Comparison of ENCODE assay signal across 9 mouse cellular contexts in genomic region chr17:27684886-27685549, GRCm38 (mm10). TPM values are rescaled to one million over a fixed set of nuclear protein-coding genes. Genes with fewer than 3 reads are reported as not detected.
DNase-seq lines count a peak whose midpoint lies in the region; ATAC-seq and TF ChIP-seq lines count a peak whose summit lies in the region.
"Had no signal": no experiment of that assay in that cellular context is flagged by ENCODE, and none has a peak within 500 bp of the region (broad histone marks: within the 10 kb centered on the region; RNA-seq: fewer than 3 reads in every experiment).

No protein-coding gene starts in this region.

- intact Hi-C loops in gastrocnemius, postnatal 36 days (cut with DNase I) = no loop called here
- intact Hi-C loops in left cerebral cortex, postnatal 36 days (cut with DNase I) = loop anchor here (2.0 to 5.0 kb wide), 2 partner anchors 28 to 48 kb away; partner anchors contain the start of genes RPS10-NUDT3 and Rps10

- peak overlapping the region; percentile 76 for H3K9ac ChIP-seq in forebrain, embryonic 16.5 days (replicated peaks; ENCODE audit: low read depth, low read length)
- H3K9ac ChIP-seq in intestine, postnatal 0 days (ENCODE audit: low read depth, low read length) = no peak overlapping the region
- peak overlapping the region; percentile 63 for H3K9ac ChIP-seq in midbrain, embryonic 12.5 days (replicated peaks)
- no peak overlapping the region; the same call in 1 of the 2 replicates for H3K9ac ChIP-seq in stomach, embryonic 15.5 days

- TF ChIP-seq CTCF in intestine, postnatal 0 days (IDR thresholded peaks at IDR 0.05; ENCODE audit: low read depth) = peak; percentile 72

- peak overlapping the region; percentile 66 for H3K4me3 ChIP-seq in forebrain, embryonic 16.5 days (replicated peaks; ENCODE audit: low read length)
- H3K4me3 ChIP-seq in intestine, postnatal 0 days (ENCODE audit: low read depth, low read length) = peak overlapping the region; percentile 42
- peak overlapping the region; percentile 45 for H3K4me3 ChIP-seq in midbrain, embryonic 12.5 days
- peak overlapping the region; percentile 44 for H3K4me3 ChIP-seq in stomach, embryonic 15.5 days (replicated peaks)

- no peaks in the 10 kb centered on the region for H3K27me3 ChIP-seq in forebrain, embryonic 16.5 days (replicated peaks; ENCODE audit: control insufficient read depth, insufficient read depth, low read length)
- peaks cover 32% of the 10 kb centered on the region for H3K27me3 ChIP-seq in intestine, postnatal 0 days (replicated peaks; ENCODE audit: control insufficient read depth, insufficient read depth, low read length)
- peaks cover 53% of the 10 kb centered on the region for H3K27me3 ChIP-seq in midbrain, embryonic 12.5 days
- H3K27me3 ChIP-seq in stomach, embryonic 15.5 days (replicated peaks) = peaks cover 32% of the 10 kb centered on the region

- WGBS in forebrain, embryonic 16.5 days = 0% methylated on average over 37 of the region's 53 CpGs
- 2% methylated on average over 50 of the region's 53 CpGs for WGBS in intestine, postnatal 0 days
- under 1% methylated on average over 50 of the region's 53 CpGs for WGBS in midbrain, embryonic 12.5 days
- under 1% methylated on average over 36 of the region's 53 CpGs for WGBS in stomach, embryonic 15.5 days

- H3K36me3 ChIP-seq in forebrain, embryonic 16.5 days (ENCODE audit: control insufficient read depth, insufficient read depth) = no peaks in the 10 kb centered on the region
- H3K36me3 ChIP-seq in intestine, postnatal 0 days (ENCODE audit: control insufficient read depth, insufficient read depth) = no peaks in the 10 kb centered on the region
- no peaks in the 10 kb centered on the region for H3K36me3 ChIP-seq in midbrain, embryonic 12.5 days
- H3K36me3 ChIP-seq in stomach, embryonic 15.5 days = no peaks in the 10 kb centered on the region

- H3K9me3 ChIP-seq in forebrain, embryonic 16.5 days (ENCODE audit: control insufficient read depth, low read length) = no peaks in the 10 kb centered on the region
- H3K9me3 ChIP-seq in intestine, postnatal 0 days (ENCODE audit: control insufficient read depth) = no peaks in the 10 kb centered on the region
- no peaks in the 10 kb centered on the region for H3K9me3 ChIP-seq in midbrain, embryonic 12.5 days
- H3K9me3 ChIP-seq in stomach, embryonic 15.5 days = no peaks in the 10 kb centered on the region

- DNase-seq in gastrocnemius, postnatal 10 days = peak; percentile 53
- DNase-seq in gastrocnemius, postnatal 36 days = no peak
- DNase-seq in cerebellum, adult 18-20 months = peak; percentile 74 to 76
- DNase-seq in left cerebral cortex, postnatal 36 days (ENCODE audit: low spot score in 2 of 2) = peak; percentile 85 to 86

- peak; percentile 81 for ATAC-seq in forebrain, embryonic 16.5 days
- no peak for ATAC-seq in intestine, postnatal 0 days
- ATAC-seq in midbrain, embryonic 12.5 days (ENCODE audit: low FRiP score, low read depth) = peak; percentile 48
- ATAC-seq in stomach, embryonic 15.5 days (ENCODE audit: insufficient read depth, low FRiP score, low read depth) = 0 out of 2 replicates have a peak, but pooled peaks have one; percentile 16

- H3K27ac ChIP-seq in forebrain, embryonic 16.5 days (ENCODE audit: low read length) = no peak overlapping the region
- no peak overlapping the region for H3K27ac ChIP-seq in intestine, postnatal 0 days (ENCODE audit: low read depth, low read length)
- H3K27ac ChIP-seq in midbrain, embryonic 12.5 days (replicated peaks) = no peak overlapping the region
- H3K27ac ChIP-seq in stomach, embryonic 15.5 days = no peak overlapping the region

- H3K4me2 ChIP-seq in forebrain, embryonic 16.5 days (ENCODE audit: low read length) = peak overlapping the region; percentile 99
- H3K4me2 ChIP-seq in intestine, postnatal 0 days (replicated peaks; ENCODE audit: low read depth) = peak overlapping the region; percentile 66
- peak overlapping the region; percentile 84 for H3K4me2 ChIP-seq in midbrain, embryonic 12.5 days (replicated peaks)
- H3K4me2 ChIP-seq in stomach, embryonic 15.5 days = peak overlapping the region; percentile 92

- H3K4me1 ChIP-seq in forebrain, embryonic 16.5 days (replicated peaks; ENCODE audit: control insufficient read depth, insufficient read depth, low read length) = peaks cover 30% of the 10 kb centered on the region
- no peaks in the 10 kb centered on the region for H3K4me1 ChIP-seq in intestine, postnatal 0 days (replicated peaks; ENCODE audit: control insufficient read depth, insufficient read depth, low read length)
- peaks cover 17% of the 10 kb centered on the region for H3K4me1 ChIP-seq in midbrain, embryonic 12.5 days
- H3K4me1 ChIP-seq in stomach, embryonic 15.5 days = peaks cover 12% of the 10 kb centered on the region

RNA-seq across cellular contexts. Expression of gene Pacsin1, which starts 29.7 kb away (rescaled TPM):
- total RNA-seq in gastrocnemius, postnatal 10 days (2021) = 1 to 10 TPM in 1 of 2 experiments, under 1 TPM in 1; 0.33 to 1.8 TPM
- total RNA-seq in gastrocnemius, postnatal 36 days (2021) = under 1 TPM; 0.18 to 0.59 TPM
- polyA plus RNA-seq in forebrain, embryonic 16.5 days (2015; fragmentation: Nextera tagmentation; extraction: Ambion mirVana) = 32.9 and 44.2 TPM in 2 replicates
- polyA plus RNA-seq in intestine, postnatal 0 days (2015; fragmentation: Nextera tagmentation; extraction: Ambion mirVana) = 1.2 and 1.4 TPM in 2 replicates
- 100 to 1,000 TPM; 422 to 452 TPM for total RNA-seq in left cerebral cortex, postnatal 36 days (2021)
- 6.3 and 6.7 TPM in 2 replicates for polyA plus RNA-seq in midbrain, embryonic 12.5 days (2016; fragmentation: Nextera tagmentation; extraction: Ambion mirVana)
- polyA plus RNA-seq in stomach, embryonic 15.5 days (2015; fragmentation: Nextera tagmentation; extraction: Ambion mirVana) = 1.9 TPM in 2 replicates

RNA-seq across cellular contexts. Expression of gene Spdef, which starts 43.7 kb away (rescaled TPM):
- under 1 TPM; 0.26 to 0.43 TPM for total RNA-seq in gastrocnemius, postnatal 10 days (2021)
- not detected for total RNA-seq in gastrocnemius, postnatal 36 days (2021)
- 0.27 and 0.70 TPM in 2 replicates for polyA plus RNA-seq in forebrain, embryonic 16.5 days (2015; fragmentation: Nextera tagmentation; extraction: Ambion mirVana)
- 8.9 and 9.9 TPM in 2 replicates for polyA plus RNA-seq in intestine, postnatal 0 days (2015; fragmentation: Nextera tagmentation; extraction: Ambion mirVana)
- under 1 TPM; 0.48 to 0.49 TPM for total RNA-seq in left cerebral cortex, postnatal 36 days (2021)
- 0.39 and 0.40 TPM in 2 replicates for polyA plus RNA-seq in midbrain, embryonic 12.5 days (2016; fragmentation: Nextera tagmentation; extraction: Ambion mirVana)
- polyA plus RNA-seq in stomach, embryonic 15.5 days (2015; fragmentation: Nextera tagmentation; extraction: Ambion mirVana) = 18.9 and 22.8 TPM in 2 replicates

RNA-seq across cellular contexts. Expression of gene Rps10, which starts 48.5 kb away (rescaled TPM):
- total RNA-seq in gastrocnemius, postnatal 10 days (2021) = 100 to 1,000 TPM; 708 to 712 TPM
- total RNA-seq in gastrocnemius, postnatal 36 days (2021) = 100 to 1,000 TPM; 294 to 354 TPM
- polyA plus RNA-seq in forebrain, embryonic 16.5 days (2015; fragmentation: Nextera tagmentation; extraction: Ambion mirVana) = 467 and 512 TPM in 2 replicates
- polyA plus RNA-seq in intestine, postnatal 0 days (2015; fragmentation: Nextera tagmentation; extraction: Ambion mirVana) = 591 and 603 TPM in 2 replicates
- 100 to 1,000 TPM; 430 to 478 TPM for total RNA-seq in left cerebral cortex, postnatal 36 days (2021)
- 694 and 702 TPM in 2 replicates for polyA plus RNA-seq in midbrain, embryonic 12.5 days (2016; fragmentation: Nextera tagmentation; extraction: Ambion mirVana)
- 933 and 955 TPM in 2 replicates for polyA plus RNA-seq in stomach, embryonic 15.5 days (2015; fragmentation: Nextera tagmentation; extraction: Ambion mirVana)

RNA-seq across cellular contexts. Expression of gene RPS10-NUDT3, which starts 50.0 kb away (rescaled TPM):
- total RNA-seq in gastrocnemius, postnatal 10 days (2021) = not detected
- not detected for total RNA-seq in gastrocnemius, postnatal 36 days (2021)
- not detected in 2 replicates for polyA plus RNA-seq in forebrain, embryonic 16.5 days (2015; fragmentation: Nextera tagmentation; extraction: Ambion mirVana)
- polyA plus RNA-seq in intestine, postnatal 0 days (2015; fragmentation: Nextera tagmentation; extraction: Ambion mirVana) = not detected in 2 replicates
- not detected for total RNA-seq in left cerebral cortex, postnatal 36 days (2021)
- polyA plus RNA-seq in midbrain, embryonic 12.5 days (2016; fragmentation: Nextera tagmentation; extraction: Ambion mirVana) = not detected in 2 replicates
- not detected in 2 replicates for polyA plus RNA-seq in stomach, embryonic 15.5 days (2015; fragmentation: Nextera tagmentation; extraction: Ambion mirVana)
- polyA plus RNA-seq: large intestine, adult 2 months had no signal

Comparison
In these comparisons a context has a peak if more than half of its experiments do, and no peak if none do; other contexts are left out.
1. DNase-seq: peak in gastrocnemius, postnatal 10 days (single experiment), cerebellum, adult 18-20 months (2 of 2) and left cerebral cortex, postnatal 36 days (2 of 2); none in gastrocnemius, postnatal 36 days (0 of 2).
2. H3K9ac ChIP-seq: peak in forebrain, embryonic 16.5 days (single experiment) and midbrain, embryonic 12.5 days (single experiment); none in intestine, postnatal 0 days (single experiment) and stomach, embryonic 15.5 days (single experiment).
3. Peak in every context shown above with its lines, with median percentiles within 50 percentile points of each other: H3K4me2 ChIP-seq and H3K4me3 ChIP-seq.